Mouse (Mus musculus): ENCODE measurements around the gene Pitpnm2. TPM values are rescaled to one million over a fixed set of nuclear protein-coding genes. Genes with fewer than 3 reads are reported as not detected.
A peak's percentile ranks its signal among the peaks of the same experiment; 100 is the strongest.

Pitpnm2 gene
- polyA plus RNA-seq, 1 experiment from 2014 or later: 7.3 TPM

GRCm38 (mm10) chr5:124149028-124149427 is 100.5 kb downstream of the Pitpnm2 start:
- Histone ChIP-seq H3K9ac (ENCODE audit: low read length) (no peak overlapping the region), H3K4me1 (ENCODE audit: control insufficient read depth, insufficient read depth, low read length) (peaks cover 13% of the 10 kb centered on the region), H3K27ac (ENCODE audit: low read length) (no peak overlapping the region), H3K36me3 (ENCODE audit: control insufficient read depth, insufficient read depth) (0 out of 2 replicates have a peak, but pooled peaks cover 3% of the 10 kb centered on the region), H3K9me3 (replicated peaks; ENCODE audit: control insufficient read depth, low read length) (no peaks in the 10 kb centered on the region), H3K4me3 (ENCODE audit: low read length) (no peak overlapping the region), H3K27me3 (ENCODE audit: control insufficient read depth, insufficient read depth, low read length) (no peaks in the 10 kb centered on the region), H3K4me2 (ENCODE audit: low read depth, low read length) (no peak overlapping the region)
- 38% methylated on average over 5 of the region's 5 CpGs for WGBS
- ATAC-seq (replicated peaks; ENCODE audit: extremely low read depth, insufficient read depth, low FRiP score): no peak

DNA sequence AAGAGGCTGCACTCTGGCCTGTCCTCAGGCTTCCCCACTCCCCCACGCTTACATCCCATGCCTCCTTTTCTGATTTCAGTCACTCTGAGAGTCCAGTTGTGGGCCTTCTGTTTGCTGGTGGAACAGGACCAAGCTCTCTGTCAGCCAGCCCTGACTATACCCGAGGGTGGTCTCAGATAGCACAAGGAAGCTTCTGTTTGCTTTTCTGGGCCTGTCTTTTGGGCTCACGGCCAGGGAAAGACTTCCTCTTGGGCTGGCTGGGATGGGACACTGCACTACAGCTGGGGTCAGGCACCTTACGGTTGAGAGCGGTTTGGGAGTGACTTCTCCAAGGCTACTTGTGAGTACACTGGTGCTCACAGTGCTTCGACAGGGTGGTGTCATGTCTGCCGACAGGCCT is 111.5 kb downstream of the Pitpnm2 start:
- Histone ChIP-seq H3K9ac (ENCODE audit: low read length) (no peak overlapping the region), H3K9me3 (replicated peaks; ENCODE audit: control insufficient read depth, low read length) (no peaks in the 10 kb centered on the region), H3K4me2 (ENCODE audit: low read depth, low read length) (no peak overlapping the region), H3K27ac (ENCODE audit: low read length) (no peak overlapping the region), H3K27me3 (ENCODE audit: control insufficient read depth, insufficient read depth, low read length) (no peaks in the 10 kb centered on the region), H3K4me1 (ENCODE audit: control insufficient read depth, insufficient read depth, low read length) (no peaks in the 10 kb centered on the region), H3K36me3 (ENCODE audit: control insufficient read depth, insufficient read depth) (peaks cover 45% of the 10 kb centered on the region), H3K4me3 (ENCODE audit: low read length) (no peak overlapping the region)
- ATAC-seq (replicated peaks; ENCODE audit: extremely low read depth, insufficient read depth, low FRiP score): no peak
- WGBS: 59% methylated on average over 7 of the region's 7 CpGs

DNA sequence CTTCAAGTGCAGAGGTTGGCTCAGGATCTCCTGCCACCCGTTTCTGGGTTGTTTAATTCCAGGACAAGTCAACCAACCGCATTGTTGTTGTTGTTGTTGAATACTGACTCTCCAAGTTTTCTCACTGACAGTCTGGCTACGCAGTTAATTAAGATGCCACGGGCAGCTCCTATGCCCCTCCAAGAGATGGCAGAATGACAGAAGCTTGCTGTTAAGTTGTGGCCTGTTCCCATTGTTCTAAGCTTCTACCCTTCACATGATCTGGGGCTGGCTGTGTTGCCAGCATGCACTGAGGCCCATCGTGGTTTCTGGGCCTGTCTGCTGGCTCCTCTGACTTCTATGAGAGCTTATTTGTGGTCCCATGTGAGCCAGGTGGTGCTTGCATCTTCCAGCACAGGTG is 115.3 kb downstream of the Pitpnm2 start:
- Histone ChIP-seq H3K36me3 (ENCODE audit: control insufficient read depth, insufficient read depth) (peaks cover 49% of the 10 kb centered on the region), H3K27me3 (ENCODE audit: control insufficient read depth, insufficient read depth, low read length) (no peaks in the 10 kb centered on the region), H3K4me3 (ENCODE audit: low read length) (no peak overlapping the region), H3K9me3 (replicated peaks; ENCODE audit: control insufficient read depth, low read length) (no peaks in the 10 kb centered on the region), H3K4me1 (ENCODE audit: control insufficient read depth, insufficient read depth, low read length) (no peaks in the 10 kb centered on the region), H3K27ac (ENCODE audit: low read length) (no peak overlapping the region), H3K4me2 (ENCODE audit: low read depth, low read length) (no peak overlapping the region), H3K9ac (ENCODE audit: low read length) (no peak overlapping the region)
- 86% methylated on average over 5 of the region's 5 CpGs for WGBS
- ATAC-seq (replicated peaks; ENCODE audit: extremely low read depth, insufficient read depth, low FRiP score): no peak

GRCm38 (mm10) chr5:124125093-124125492 is 124.5 kb downstream of the Pitpnm2 start:
- Histone ChIP-seq H3K27me3 (ENCODE audit: control insufficient read depth, insufficient read depth, low read length) (no peaks in the 10 kb centered on the region), H3K4me3 (ENCODE audit: low read length) (no peak overlapping the region), H3K9ac (ENCODE audit: low read length) (no peak overlapping the region), H3K27ac (ENCODE audit: low read length) (no peak overlapping the region), H3K4me2 (ENCODE audit: low read depth, low read length) (no peak overlapping the region), H3K36me3 (ENCODE audit: control insufficient read depth, insufficient read depth) (peaks cover 51% of the 10 kb centered on the region), H3K9me3 (replicated peaks; ENCODE audit: control insufficient read depth, low read length) (no peaks in the 10 kb centered on the region), H3K4me1 (ENCODE audit: control insufficient read depth, insufficient read depth, low read length) (no peaks in the 10 kb centered on the region)
- 83% methylated on average over 11 of the region's 11 CpGs for WGBS
- ATAC-seq (replicated peaks; ENCODE audit: extremely low read depth, insufficient read depth, low FRiP score): no peak

DNA sequence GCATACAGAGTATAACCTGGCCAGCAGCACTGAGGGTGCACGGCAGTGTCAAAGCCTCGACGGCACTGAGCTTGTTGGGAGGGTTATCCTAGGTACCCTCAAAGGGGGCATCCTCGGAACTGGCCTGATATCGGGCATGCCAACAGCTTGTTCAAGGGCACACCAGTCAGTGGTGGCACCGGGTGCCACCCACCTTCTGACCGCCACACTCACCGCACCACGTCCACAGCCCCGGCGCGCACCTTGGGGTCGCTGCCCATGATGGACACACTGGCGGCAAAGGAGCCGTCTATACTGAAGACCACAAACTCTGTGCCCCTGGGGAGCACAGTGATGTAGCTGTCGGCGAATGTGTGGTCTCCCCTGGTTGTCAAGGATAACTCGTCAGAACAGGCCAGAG is 127.2 kb downstream of the Pitpnm2 start:
- Histone ChIP-seq H3K27ac (ENCODE audit: low read length) (no peak overlapping the region), H3K4me1 (ENCODE audit: control insufficient read depth, insufficient read depth, low read length) (no peaks in the 10 kb centered on the region), H3K4me3 (ENCODE audit: low read length) (no peak overlapping the region), H3K9me3 (replicated peaks; ENCODE audit: control insufficient read depth, low read length) (no peaks in the 10 kb centered on the region), H3K27me3 (ENCODE audit: control insufficient read depth, insufficient read depth, low read length) (no peaks in the 10 kb centered on the region), H3K9ac (ENCODE audit: low read length) (no peak overlapping the region), H3K4me2 (ENCODE audit: low read depth, low read length) (no peak overlapping the region), H3K36me3 (ENCODE audit: control insufficient read depth, insufficient read depth) (peaks cover 55% of the 10 kb centered on the region)
- 90% methylated on average over 18 of the region's 18 CpGs for WGBS
- no peak for ATAC-seq (replicated peaks; ENCODE audit: extremely low read depth, insufficient read depth, low FRiP score)

DNA sequence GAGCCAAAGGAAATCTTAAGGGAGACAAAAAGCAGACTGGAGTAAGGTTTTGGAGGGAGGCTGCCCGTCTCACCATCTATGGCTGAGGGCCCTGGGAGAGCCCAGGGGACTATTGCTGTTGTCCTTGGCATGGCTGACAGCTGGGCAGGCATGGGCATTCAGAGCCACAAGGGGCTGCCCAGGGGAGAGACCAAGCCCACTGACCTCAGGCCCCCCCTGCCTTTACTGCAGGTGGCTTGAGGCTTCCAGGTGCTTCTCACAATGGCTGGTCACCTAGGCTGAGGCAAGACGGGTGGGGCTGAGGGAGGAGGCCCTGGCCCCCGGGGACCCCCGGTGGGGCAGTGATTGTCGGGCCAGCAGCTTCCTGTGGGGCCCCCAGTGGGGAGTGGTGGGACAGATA is 130.4 kb downstream of the Pitpnm2 start:
- no peak overlapping the region for H3K4me2 ChIP-seq (ENCODE audit: low read depth, low read length)
- no peaks in the 10 kb centered on the region for H3K27me3 ChIP-seq (ENCODE audit: control insufficient read depth, insufficient read depth, low read length)
- peaks cover 49% of the 10 kb centered on the region for H3K36me3 ChIP-seq (ENCODE audit: control insufficient read depth, insufficient read depth)
- no peak overlapping the region for H3K27ac ChIP-seq (ENCODE audit: low read length)
- no peak overlapping the region for H3K4me3 ChIP-seq (ENCODE audit: low read length)
- no peak overlapping the region for H3K9ac ChIP-seq (ENCODE audit: low read length)
- H3K9me3 ChIP-seq (replicated peaks; ENCODE audit: control insufficient read depth, low read length): no peaks in the 10 kb centered on the region
- peaks cover 8% of the 10 kb centered on the region for H3K4me1 ChIP-seq (ENCODE audit: control insufficient read depth, insufficient read depth, low read length)
- 59% methylated on average over 5 of the region's 5 CpGs for WGBS
- ATAC-seq (replicated peaks; ENCODE audit: extremely low read depth, insufficient read depth, low FRiP score): no peak

GRCm38 (mm10) chr5:124115990-124116845 is 133.3 kb downstream of the Pitpnm2 start, which contains the start of gene Arl6ip4:
Gene Arl6ip4 (plus strand): TSS chr5:124116089.
- H3K4me2 ChIP-seq (ENCODE audit: low read depth, low read length): peak within 1 kb of the TSS; percentile 98
- peak within 1 kb of the TSS; percentile 99 for H3K9ac ChIP-seq (ENCODE audit: low read length)
- under 1% methylated on average over 64 of the region's 64 CpGs for WGBS
- peak within 1 kb of the TSS; percentile 99 for H3K4me3 ChIP-seq (ENCODE audit: low read length)
- peak within 1 kb of the TSS; percentile 82 for H3K27ac ChIP-seq (ENCODE audit: low read length)
- no peak for ATAC-seq (replicated peaks; ENCODE audit: extremely low read depth, insufficient read depth, low FRiP score)
- no peaks in the 10 kb centered on the region for H3K27me3 ChIP-seq (ENCODE audit: control insufficient read depth, insufficient read depth, low read length)
- H3K4me1 ChIP-seq (ENCODE audit: control insufficient read depth, insufficient read depth, low read length): peaks cover 20% of the 10 kb centered on the region
- peaks cover 33% of the 10 kb centered on the region for H3K36me3 ChIP-seq (ENCODE audit: control insufficient read depth, insufficient read depth)
- H3K9me3 ChIP-seq (replicated peaks; ENCODE audit: control insufficient read depth, low read length): no peaks in the 10 kb centered on the region

DNA sequence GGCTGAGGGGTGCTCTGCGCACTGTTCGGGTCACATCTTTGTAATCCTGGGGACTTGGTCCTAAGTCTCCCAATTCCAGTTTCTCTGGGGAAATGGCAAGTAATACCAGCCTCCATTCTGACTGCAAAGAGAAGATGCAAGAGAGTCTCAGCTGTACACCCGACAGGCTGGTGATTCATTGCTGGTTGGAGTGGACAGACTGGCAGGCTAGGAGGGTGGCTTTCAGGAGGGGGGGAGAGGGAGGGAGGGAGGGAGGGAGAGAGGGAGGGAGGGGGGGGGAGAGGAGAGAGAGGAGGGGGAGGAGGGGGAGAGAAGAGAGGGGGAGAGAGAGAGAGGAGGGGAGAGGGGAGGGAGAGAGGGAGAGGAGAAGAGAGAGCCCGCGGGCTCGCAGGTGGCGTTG is 134.0 kb downstream of the Pitpnm2 start:
- peaks cover 27% of the 10 kb centered on the region for H3K36me3 ChIP-seq (ENCODE audit: control insufficient read depth, insufficient read depth)
- H3K9ac ChIP-seq (ENCODE audit: low read length): peak overlapping the region; percentile 99
- no peaks in the 10 kb centered on the region for H3K9me3 ChIP-seq (replicated peaks; ENCODE audit: control insufficient read depth, low read length)
- peaks cover 22% of the 10 kb centered on the region for H3K4me1 ChIP-seq (ENCODE audit: control insufficient read depth, insufficient read depth, low read length)
- ATAC-seq (replicated peaks; ENCODE audit: extremely low read depth, insufficient read depth, low FRiP score): no peak
- no peaks in the 10 kb centered on the region for H3K27me3 ChIP-seq (ENCODE audit: control insufficient read depth, insufficient read depth, low read length)
- H3K4me3 ChIP-seq (ENCODE audit: low read length): peak overlapping the region; percentile 99
- peak overlapping the region; percentile 82 for H3K27ac ChIP-seq (ENCODE audit: low read length)
- peak overlapping the region; percentile 98 for H3K4me2 ChIP-seq (ENCODE audit: low read depth, low read length)
- 25% methylated on average over 7 of the region's 7 CpGs for WGBS

DNA sequence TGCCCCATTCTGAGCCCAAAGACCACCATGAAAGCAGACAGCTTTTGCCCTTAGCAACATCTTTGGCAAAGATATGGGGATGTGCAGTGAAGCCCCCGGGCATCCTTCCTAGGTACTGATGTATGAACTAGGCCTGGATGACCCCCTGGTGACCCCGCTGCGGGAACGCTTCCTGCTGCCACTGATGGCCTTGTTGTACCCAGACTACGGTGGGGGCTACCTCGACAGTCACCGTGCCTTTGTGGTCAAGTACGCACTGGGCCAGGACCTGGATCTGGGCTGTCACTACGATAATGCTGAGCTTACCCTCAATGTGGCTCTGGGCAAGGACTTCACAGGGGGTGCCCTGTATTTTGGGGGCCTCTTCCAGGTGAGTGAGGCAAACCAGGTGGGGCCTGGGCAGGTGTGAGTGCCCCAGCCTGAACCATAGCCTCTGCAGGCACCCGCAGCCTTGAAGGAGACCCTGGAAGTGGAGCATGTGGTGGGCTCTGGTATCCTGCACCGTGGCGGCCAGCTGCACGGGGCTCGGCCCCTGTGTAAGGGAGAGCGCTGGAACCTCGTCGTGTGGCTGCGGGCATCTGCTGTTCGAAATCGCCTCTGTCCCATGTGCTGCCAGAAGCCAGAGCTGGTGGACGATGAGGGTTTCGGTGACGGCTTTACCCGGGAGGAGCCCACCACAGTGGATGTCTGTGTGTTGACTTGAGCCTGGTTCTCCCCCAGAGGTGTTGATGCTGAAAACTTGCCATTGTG is 135.1 kb downstream of the Pitpnm2 start:
- WGBS: 91% methylated on average over 24 of the region's 24 CpGs
- no peak for ATAC-seq (replicated peaks; ENCODE audit: extremely low read depth, insufficient read depth, low FRiP score)
- Histone ChIP-seq H3K4me3 (ENCODE audit: low read length) (no peak overlapping the region), H3K4me1 (ENCODE audit: control insufficient read depth, insufficient read depth, low read length) (peaks cover 22% of the 10 kb centered on the region), H3K9me3 (replicated peaks; ENCODE audit: control insufficient read depth, low read length) (no peaks in the 10 kb centered on the region), H3K9ac (ENCODE audit: low read length) (no peak overlapping the region), H3K36me3 (ENCODE audit: control insufficient read depth, insufficient read depth) (peaks cover 22% of the 10 kb centered on the region), H3K27ac (ENCODE audit: low read length) (no peak overlapping the region), H3K4me2 (ENCODE audit: low read depth, low read length) (no peak overlapping the region), H3K27me3 (ENCODE audit: control insufficient read depth, insufficient read depth, low read length) (no peaks in the 10 kb centered on the region)

Measured in heart, embryonic 16.5 days (tissue).